Mouse (Mus musculus): Measurements from ENCODE around the gene Gm11042. TPM values are rescaled to one million over a fixed set of nuclear protein-coding genes. Genes with fewer than 3 reads are reported as not detected.

The Gm11042 gene
- not detected in 2 replicates for polyA plus RNA-seq (2021; fragmentation: Nextera tagmentation)
- long read RNA-seq, experiment 1 = 0 reads
- long read RNA-seq, experiment 2 = 0 reads

DNA sequence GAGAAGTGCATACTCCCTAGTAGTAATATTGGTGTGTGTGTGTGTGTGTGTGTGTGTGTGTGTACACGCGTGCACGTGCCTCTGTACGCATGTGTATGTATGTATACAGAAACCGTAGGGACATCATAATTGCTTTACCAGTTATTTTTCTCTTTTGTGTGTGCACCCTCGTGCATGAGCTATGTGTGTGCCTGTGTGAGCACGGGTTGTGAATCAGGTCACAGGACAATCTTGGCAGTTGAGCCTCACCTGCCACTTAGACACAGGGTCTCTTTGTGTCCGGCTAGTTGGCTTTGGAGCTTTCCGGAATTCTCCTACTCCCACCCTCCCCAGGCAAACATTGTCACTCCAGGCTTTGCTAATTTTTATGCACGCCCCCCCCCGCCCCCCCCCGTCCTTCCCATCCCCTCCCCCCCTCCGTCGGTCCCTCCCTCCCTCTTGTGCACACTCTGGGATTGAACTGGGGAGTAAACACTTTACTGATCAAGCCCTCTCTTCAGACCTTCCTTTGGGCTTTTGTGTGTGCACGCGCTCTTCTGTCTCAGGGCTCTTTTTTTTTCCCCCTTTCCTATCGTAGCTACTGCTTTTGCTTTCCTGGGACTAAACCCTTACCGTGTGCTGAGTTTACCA, at the start of gene Gm11042:
TSS of gene Gm11042 (minus strand) at position 51 of the 630 bp plus-strand sequence.

All from left cerebral cortex, adult 6 months (tissue).